Mouse (Mus musculus) heart, adult 9 months (tissue): ENCODE data around the gene Dnase2a.

Source experiments
- DNase-seq, 2 experiments: peaks; one replicate each; pipeline ENCODE4 v3.0.0; 2022; ENCODE audit warnings: low spot score in 2 of 2

Dnase2a gene

DNA sequence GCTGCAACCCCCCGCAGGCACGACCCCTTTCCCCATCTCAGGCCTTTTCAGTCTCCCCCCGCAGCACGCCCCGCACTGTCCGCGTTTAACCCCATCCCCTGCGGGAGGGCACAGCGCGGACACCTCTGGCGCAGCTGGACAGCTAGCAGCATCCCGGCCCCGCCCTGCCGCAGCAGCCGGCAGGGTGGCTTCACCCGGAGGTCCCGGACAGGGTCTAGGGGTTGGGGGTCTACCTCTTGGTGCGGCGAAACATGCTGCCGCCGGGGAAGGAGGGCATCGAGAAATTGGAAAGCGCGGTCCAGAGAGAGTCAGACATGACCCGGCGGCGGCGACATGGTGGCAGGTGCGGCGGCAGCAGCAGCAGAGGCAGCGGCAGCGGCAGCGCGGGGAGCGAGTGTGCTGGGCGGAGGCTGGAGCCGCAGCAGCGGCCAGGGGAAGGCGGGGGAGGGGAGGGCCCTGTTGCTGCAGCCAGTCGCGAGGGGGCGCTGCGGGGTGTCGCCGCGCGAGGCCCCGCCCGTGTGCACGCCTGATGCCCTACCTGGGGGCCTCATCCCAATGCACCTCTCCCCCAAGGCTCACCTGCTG lies 28.7 kb downstream of the Dnase2a start, which contains the start of gene Mast1:
Gene Mast1 (minus strand): TSS at position 398 of the 585 bp plus-strand sequence.
- no peak for DNase-seq

DNA sequence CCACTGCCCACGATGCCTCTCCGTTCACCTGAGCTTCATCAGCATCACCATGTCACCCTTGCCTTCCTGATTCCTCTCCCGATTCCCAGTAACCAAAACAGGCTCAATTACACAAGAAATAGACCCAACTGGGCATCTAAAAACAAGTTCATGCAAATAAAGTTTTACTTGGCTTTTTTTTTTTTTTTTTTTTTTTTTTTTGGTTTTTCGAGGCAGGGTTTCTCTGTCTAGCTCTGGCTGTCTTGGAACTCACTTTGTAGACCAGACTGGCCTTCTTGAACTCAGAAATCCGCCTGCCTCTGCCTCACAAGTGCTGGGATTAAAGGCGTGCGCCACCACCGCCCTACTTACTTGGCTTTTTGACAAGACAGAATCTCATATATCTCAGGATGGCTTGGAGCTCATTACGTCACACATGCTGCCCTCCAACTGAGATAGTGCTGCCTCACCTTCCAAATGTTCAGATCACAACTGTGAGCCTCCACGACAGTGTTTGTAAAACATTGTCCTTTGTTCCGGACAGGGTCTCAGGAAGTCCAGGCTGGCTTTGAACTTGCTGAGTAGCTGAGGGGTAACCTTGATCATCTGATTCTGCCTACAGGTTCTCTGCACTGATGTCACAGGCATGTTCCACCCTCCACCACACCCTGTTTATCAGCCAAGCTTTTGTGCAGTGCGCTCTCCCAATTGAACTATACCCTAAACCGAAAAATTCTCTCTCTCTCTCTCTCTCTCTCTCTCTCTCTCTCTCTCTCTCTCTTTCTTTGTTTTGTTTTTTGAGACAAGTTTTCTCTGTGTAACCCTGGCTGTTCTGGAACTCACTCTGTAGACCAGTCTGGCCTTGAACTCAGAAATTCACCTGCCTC lies 29.5 kb downstream of the Dnase2a start:
- no peak for DNase-seq

DNA sequence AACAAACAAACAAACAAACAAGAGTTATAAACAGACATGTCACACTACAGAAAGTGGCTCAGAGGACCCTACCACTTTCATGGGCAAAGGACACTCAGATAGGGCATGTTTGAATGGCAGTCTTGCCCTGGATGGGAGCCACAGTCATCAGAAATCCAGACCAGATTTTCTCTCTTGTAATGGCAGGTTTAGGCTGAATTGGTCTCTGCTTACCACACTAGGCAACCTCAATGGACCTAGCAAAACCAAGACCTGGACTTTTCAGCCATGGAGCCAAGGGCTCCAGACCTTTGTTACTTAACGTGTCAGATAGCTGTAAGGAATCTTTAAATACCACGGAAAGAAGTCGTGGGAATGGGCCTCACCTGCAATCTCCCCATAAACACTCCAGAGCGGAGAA lies 35.3 kb downstream of the Dnase2a start:
- no peak for DNase-seq

DNA sequence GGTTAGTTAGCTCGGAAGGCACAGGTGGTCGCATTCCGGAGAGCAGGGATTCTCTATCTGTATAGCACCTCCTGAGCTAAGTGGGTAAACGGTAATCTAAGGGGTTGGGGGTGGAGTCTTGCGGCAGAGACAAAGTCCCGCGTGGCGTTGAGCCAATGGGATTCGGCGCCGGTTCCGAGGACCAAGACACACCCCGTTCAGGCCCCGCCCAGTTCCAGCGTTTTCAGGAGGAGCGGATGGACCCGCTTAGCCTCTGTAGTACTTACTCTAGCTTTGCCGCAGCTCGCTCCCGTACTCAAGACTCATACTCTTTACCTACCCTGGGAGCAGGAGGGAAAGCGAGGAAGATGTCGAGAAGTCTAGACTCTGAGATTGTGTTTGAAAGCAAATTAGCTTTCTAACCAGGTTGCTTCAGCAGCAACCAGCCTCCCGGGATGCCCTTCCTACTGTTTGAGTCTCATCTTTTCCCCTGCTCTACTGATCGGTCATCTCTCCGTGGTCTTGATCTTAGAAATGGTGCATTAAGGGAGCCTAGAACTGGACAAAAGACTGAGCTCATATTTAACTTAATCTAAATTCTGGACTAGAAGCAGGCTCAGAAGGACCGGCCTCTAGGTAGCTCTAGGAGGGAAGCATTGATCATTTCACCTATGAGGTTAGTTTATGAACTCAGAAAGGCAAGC lies 36.3 kb downstream of the Dnase2a start:
- no peak for DNase-seq

DNA sequence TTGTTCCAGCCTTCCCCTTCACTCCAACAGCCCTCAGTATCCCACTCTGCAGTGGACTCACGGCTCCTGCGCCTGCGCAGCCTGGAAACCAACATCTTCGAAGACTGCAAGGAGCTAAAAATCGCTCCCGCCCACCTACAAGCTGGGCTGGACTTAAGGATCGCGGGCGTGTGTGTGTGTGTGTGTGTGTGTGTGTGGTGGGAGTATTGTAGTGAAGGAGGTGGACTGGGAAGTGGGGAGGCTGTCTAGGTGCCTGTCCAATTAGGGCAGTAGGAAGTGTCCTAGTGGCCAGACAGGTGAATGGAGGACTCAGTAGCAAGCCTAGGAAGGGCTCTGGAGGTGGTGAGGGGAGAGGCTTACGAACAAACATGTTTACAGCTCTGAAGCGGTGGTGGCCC lies 36.9 kb downstream of the Dnase2a start:
- DNase-seq: no peak

DNA sequence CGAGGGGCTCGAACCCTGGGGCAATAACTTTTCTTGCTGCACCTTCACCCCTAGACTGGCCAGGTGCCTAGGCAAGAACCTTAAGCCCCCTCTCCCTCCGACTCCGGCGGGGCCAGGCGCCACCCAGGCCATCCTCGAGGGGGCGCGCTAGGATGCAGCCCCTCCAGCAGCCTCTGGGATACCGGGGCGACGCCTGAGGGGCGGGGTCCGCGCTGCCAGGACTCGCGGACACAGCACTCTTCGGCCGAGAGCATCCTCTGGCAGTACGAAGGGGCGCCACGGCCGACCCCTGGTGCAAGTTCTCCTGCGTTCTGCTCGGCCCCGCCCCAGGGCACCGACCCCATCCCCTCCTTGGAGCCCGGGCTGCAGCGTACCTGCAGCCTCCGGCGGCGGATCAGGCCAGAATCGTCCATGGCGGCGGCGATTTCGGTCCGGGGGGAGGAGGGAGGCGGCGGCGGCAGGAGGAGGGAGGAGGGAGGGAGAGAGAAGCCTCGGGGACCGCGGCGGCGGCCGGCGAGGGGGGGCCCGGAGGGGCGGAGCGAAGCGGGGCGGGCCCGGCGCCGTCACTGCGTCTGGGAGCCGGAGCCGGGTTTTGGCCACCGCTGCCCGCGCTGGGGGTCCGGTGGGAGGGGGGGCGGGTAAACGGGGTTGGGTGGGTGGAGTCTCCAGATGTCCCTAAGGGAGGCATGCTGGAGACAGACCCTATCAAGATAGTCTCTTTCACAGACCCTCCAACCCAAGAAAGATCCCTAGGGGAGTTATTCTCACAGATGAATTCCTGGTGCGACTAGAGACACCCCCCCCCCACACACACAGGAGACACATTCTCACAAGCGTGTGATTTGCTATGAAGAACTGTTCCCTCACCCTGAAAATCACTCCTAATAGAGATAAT lies 37.5 kb downstream of the Dnase2a start:
- DNase-seq: no peak

DNA sequence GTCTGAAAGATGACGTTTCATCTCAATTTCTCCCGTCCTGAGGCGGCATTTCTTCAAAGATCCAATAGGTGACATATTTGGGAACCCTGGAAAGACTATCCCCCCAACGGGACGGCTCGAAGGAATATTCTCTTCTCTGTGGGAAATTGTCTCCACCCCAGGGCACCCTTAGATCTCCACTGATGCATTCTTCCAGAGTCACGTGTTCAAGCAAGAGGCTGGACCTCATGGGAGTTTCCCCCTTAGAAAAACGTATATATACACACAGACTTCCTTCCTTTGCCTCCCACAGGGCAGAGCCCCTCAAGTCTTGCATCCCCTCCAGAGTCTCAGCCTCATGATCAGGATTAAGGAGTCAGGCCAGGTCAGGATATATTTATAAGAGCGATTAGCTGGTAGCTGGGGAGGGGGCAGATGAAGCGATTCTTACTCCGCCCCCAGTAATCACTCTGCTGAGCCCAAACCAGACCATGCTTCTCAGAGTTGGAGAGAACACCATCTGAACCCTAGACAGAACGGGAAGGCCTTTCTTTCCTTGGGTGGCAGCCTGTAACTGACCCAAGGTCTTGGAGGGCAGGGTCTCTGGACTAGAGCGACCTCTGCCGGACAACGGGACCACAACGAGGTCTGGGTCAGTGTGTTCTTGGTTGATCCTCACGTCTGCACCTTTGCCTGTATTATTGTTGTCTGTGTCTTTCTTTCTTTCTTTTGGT lies 38.3 kb downstream of the Dnase2a start, which contains the start of gene Rtbdn:
Gene Rtbdn (plus strand): TSS at position 464 of the 713 bp plus-strand sequence.
- DNase-seq: no peak

DNA sequence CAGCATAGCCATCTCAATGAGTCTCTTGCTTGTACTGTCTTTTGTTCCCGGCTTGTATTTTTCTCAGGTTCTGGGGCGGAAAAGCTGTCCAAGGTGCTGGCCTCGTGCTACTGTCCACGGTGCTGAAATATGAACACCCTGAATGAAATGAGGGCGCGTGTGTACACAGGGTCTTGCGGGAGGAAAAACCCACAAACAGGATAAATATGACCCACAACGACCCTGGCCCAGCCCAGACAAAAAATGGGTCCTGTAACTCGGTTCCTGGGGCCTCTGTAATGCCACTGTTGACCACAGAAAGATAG lies 38.8 kb downstream of the Dnase2a start:
- DNase-seq: no peak

DNA sequence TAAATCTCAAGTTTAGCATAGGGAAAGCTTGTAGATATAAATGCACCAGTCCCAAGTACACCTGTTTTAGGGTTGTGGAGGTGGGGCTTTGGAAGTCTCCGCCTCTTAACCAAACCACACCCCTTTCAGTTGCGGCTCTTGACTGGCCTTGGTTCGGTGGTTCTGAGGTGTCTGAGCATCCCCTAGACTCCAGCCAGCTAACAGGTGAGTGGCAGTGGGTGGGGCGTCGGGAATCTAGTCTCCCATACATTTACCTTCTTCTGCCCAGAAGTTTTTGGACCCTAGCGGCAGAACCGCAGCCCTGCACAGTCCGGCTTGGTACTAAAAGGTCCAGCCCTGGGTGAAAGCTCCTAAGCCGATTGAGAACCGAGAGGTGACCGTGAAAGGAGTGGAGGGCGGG lies 41.4 kb downstream of the Dnase2a start:
- DNase-seq: no peak

DNA sequence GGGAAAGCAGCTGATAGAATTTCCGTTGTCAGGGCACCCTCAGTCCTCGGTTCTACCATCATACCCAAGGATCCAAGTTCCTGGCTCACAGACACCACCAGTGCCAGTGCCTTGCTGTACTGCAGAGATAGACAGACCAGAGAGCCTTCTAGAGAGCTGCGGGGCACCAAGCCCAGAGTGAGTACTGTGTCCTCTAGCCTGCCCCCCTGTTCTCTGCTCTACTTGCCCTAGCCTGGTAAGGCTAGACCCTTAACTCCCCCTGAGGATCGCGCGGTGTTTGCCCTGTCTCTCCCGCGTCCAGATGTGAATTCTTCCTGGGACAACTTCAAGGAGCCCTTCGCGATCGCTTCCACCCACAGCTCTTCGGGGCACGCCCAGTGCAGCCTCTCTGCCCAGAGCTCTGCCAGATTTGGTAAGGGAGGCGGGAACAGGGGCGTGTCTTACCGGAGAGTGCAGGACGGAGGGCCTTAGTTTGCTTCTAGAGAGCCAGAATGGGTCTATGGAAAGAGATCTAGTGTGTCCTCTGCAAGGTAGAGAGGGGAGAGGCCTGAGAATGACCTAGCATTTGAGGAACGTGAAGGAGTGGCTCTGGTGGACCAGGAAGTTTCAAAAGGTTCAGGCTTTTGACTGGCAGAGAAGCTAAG lies 44.4 kb downstream of the Dnase2a start:
- peak in 1 of 2 experiments; percentile 37 for DNase-seq

DNA sequence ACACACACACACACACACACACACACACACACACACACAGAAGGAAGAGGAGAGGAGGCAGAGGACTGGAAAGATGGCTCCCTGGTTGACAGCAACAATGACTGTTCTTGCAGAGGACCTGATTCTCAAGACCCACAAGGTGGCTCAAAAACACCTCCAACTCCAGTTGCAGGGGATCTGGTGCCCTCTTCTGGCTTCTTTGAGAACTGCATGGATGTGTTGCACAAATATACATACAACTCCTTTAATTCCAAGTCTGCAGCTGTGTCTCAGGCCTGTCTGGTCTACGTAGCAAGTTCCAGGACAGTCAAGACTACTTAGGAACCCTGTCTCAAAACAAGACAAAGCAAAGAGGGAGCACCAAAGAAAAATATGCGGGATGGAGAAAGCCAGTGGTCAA lies 48.4 kb downstream of the Dnase2a start:
- peak in 1 of 2 experiments; percentile 35 for DNase-seq

DNA sequence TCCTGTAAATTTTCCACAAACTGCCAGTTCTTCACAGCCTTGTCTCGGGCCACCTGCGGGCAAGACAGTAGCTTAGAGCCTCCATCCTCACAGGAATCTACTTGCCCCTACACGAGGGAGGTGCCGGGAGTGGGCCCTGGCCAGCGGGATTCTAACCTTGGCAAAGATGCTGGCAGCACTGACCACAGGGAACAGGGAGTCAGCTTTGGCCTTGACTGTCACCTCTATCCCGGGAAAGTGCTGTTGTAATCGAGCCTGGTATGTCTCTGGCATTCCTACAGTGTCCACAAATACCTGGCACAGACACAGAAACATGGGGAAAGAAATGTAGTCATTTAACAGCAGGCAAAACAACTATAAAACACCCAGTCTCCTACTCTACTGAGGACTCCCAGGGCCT lies 51.5 kb downstream of the Dnase2a start:
- DNase-seq: peak in 1 of 2 experiments; percentile 45

DNA sequence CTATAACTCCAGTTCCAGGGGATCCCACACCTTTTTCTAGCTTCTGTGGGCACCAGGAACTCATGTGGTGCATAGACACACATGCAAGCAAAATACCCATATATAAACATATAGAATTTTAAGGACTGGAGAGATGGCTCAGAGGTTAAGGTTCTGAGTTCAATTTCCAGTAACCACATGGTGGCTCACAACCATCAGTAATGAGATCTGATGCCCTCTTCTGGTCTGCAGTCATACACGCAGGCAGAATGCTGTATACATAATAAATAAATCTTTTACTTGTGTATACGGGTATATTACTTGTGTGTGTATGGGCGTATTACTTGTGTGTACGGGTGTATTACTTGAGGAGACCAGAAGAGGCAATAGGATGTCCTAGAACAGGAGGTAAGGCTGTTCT lies 55.6 kb downstream of the Dnase2a start:
- DNase-seq: no peak

DNA sequence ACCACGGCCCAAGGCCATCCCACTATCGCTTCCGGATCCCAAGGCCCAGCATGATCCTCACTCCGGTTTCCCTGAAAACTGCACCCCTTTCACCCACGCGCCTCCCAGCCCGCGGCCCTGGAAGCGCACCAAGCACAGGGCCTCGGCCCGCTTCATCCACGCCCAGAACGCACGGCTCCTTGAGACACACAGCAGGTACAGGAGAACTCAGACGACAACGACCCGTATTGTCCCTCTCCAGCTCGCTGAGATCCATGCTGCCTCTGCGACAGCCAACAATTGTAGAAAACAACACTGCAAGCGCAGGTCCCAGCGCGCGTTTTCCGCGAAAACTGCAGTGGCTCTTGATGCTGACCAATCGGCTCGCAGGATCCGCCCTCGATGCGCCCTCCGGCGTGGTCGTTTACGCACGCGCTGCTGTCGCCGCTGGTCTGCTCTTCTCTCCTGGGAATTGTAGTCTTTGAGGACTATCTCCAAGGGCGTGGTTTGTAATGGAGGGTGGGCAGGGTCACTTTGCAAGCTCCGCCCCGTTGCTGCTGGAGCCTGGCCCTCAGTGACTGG lies 57.5 kb downstream of the Dnase2a start:
- DNase-seq: peak; percentile 96 to 97

DNA sequence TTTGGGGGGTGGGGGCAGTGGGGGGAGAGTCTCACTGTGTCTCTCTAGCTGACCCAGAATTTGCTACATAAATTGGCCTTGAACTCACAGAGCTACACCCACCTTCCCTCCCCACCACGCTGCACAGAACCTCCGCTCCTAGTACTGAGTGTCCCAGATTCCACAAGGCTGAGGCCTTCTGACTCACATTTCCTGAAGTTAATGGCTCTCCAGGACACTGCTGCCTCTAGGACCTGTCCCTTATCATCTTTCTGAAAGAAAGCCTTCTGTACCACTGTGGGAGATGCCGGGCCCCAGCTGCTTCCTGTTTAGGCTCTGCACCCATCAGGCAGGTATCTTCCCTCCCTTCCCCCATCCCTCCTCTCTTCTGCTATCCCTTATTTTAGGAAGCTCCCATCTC lies 58.2 kb downstream of the Dnase2a start:
- no peak for DNase-seq

DNA sequence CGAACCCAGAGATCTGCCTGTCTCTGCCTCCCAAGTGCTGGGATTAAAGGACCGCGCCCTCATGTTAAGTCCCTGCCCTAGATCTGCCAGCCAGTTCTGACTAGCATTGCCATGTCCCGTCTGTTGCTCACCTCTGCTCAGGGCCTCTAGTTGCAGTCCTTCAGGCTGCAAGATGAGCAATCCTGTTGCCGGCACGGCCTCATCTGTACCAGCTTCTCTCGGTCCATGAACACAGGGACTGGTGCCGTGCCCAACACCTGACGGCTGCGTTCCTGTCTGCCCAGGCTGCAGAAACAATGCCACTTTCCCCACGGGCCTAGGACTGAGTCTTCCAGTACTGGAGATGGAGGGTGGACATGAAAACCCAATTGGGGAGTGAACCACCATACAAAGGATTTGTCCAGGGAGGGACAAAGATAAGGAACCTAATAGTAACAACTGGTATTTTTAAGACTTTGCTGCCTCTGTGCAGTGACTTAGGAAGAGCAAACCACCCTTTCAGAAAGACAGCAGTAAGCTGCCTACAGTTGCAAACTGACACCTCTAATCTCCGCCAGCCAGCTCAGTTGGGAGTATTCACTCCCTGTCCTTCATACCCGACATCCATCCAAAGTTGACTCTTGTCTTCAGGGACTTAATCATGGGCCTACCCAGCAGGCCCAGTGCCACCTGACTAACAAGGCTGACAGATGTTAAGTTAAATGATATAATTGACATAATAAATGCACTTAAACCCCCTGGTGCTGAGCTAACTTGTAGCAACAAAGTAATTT lies 59.4 kb downstream of the Dnase2a start:
- DNase-seq: no peak

DNA sequence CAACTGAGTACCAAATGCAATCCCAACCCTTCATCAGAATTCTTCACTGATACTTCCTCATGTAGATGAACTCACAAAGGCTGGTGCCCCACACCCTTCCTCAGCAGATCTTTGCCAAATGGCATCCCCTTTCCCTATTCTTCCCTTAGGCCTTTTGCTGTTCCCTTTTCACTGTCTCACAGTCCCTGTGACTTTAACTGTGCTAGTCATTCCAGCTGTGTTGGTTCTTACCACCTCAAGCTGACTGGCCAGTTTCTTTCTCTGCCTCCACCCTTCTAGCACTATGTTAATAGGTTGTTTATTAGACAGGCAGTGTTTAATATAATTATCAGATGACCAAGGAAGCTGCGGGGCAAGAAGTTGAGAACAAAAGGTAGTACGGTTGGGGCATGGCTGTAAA lies 60.3 kb downstream of the Dnase2a start:
- peak; percentile 27 to 40 for DNase-seq

DNA sequence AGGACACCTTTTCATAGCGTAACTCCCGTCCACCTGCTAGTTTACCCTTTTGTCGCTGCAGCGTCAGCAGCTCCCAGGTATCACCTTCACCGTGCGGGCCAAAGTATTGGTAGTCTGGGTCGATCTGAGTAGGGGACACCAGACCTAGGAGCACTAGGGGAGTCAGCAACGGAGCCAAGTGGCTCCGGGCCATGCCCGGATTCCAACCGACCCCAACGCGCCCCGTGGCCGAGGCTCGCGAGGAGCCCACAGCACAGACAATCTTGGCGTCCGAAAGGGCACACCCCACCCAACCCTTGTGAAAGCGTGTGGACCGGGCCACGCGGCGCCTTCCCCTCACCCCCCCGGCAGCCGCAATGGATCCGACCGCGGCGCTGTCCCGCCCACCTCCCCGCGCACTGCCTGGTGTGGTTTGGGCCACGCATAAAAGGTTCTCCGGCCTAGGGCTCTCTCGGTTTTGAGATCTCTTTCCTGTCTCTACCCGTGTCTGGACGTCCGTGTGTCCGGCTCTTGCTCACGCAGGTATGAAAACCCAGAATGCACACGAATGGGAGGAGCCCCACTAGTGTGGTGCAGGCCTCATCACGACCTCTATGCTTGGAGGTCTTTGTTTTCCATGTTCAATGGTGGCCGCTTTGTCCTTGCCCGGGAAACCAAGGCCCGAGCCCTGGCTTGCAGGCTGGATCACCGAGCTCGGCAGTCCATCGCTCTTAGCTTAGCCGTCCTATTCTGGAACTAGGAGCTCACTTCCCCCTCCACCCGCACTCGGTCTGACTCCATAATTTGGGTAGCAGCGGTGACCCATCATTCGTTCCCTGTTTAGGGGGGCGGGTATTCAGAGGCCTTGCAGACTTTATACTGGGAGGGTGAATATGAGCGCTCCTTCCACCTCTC lies 61.1 kb downstream of the Dnase2a start, which contains the start of the genes Gm49661, Prdx2 and Rnaseh2a:
Gene Gm49661 (minus strand): TSS at position 193 of the 894 bp plus-strand sequence.
Gene Prdx2 (plus strand): TSS at position 347 of the 894 bp plus-strand sequence.
Gene Rnaseh2a (minus strand): TSS at position 527 of the 894 bp plus-strand sequence.
- peak; percentile 68 to 79 for DNase-seq
